Mouse (Mus musculus): ENCODE results near the gene Tmem232. TPM values are rescaled to one million over a fixed set of nuclear protein-coding genes. Genes with fewer than 3 reads are reported as not detected.

Gene Tmem232
- total and polyA plus RNA-seq, 2 experiments: not detected

Other genes starting within 250 kb of the Tmem232 start
- gene Vapa, start 72.8 kb upstream of the Tmem232 start, total RNA-seq (2014; rRNA removed): 48.9 and 51.7 TPM in 2 replicates
- 17.9 and 19.0 TPM in 2 replicates for gene Vapa, start 72.8 kb upstream of the Tmem232 start, polyA plus RNA-seq (2012; rRNA removed)
- not detected in 2 replicates for gene Txndc2, start 101.4 kb upstream of the Tmem232 start, total RNA-seq (2014; rRNA removed)
- not detected in 2 replicates for gene Txndc2, start 101.4 kb upstream of the Tmem232 start, polyA plus RNA-seq (2012; rRNA removed)
- 5.4 and 6.8 TPM in 2 replicates for gene Rab31, start 232.0 kb upstream of the Tmem232 start, total RNA-seq (2014; rRNA removed)
- 2.2 and 3.5 TPM in 2 replicates for gene Rab31, start 232.0 kb upstream of the Tmem232 start, polyA plus RNA-seq (2012; rRNA removed)
- gene Ppp4r1, start 241.8 kb upstream of the Tmem232 start, total RNA-seq (2014; rRNA removed): 12.6 and 15.1 TPM in 2 replicates
- 13.1 and 15.1 TPM in 2 replicates for gene Ppp4r1, start 241.8 kb upstream of the Tmem232 start, polyA plus RNA-seq (2012; rRNA removed)